Mouse (Mus musculus) ovary, postnatal 14 days (tissue): ENCODE results near the gene Gnb1l.
A peak's percentile ranks its signal among the peaks of the same experiment; 100 is the strongest.
"Not testable (repeated sequence)": the region's sequence is repeated elsewhere in the genome, so short reads cannot be mapped to it uniquely, and the experiment has no call there.

Source experiments
- DNase-seq: peaks from one replicate; pipeline ENCODE4 v3.0.0; 2022; ENCODE audit warnings: low spot score

The Gnb1l gene

DNA sequence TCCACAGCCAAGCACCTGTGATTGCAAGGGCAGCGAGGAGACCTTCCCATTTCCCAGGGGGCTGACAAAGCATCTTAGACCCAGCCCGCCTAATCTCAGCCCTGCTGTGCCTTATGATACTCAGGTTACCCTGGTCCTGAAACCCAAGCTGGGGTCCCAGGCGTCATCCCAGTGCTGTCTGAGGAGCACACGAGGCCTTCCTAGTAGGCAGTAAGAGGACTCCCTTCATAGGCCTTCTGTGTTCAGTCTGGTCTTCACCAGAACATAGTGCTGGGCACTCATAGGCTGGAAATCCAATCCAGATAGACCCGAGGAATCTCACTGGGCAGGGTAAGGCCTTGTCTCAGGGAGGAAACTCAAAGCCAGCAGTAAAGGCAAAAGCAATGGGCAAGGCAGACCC lies 14.7 kb upstream of the Gnb1l start:
- no peak for DNase-seq

DNA sequence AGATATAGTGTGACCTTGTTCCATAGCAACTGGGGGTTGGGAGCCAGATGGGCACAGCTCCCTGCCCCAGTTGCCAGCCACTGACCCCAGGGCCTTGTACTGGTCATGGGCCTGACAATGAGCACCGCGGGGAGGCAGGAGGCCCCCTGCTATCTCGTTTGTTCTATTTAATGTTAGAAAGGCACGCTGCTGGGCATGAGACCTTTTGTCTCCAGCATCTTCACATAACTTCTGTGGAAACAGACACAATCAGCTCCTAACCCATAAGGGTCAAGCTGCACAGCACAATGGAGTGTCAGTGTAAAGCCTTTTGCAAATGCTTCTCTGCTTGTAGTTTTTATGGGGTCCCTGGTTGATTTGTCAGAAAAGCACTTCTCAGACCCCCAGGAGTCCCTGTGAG lies 14.1 kb upstream of the Gnb1l start:
- DNase-seq, result no peak

DNA sequence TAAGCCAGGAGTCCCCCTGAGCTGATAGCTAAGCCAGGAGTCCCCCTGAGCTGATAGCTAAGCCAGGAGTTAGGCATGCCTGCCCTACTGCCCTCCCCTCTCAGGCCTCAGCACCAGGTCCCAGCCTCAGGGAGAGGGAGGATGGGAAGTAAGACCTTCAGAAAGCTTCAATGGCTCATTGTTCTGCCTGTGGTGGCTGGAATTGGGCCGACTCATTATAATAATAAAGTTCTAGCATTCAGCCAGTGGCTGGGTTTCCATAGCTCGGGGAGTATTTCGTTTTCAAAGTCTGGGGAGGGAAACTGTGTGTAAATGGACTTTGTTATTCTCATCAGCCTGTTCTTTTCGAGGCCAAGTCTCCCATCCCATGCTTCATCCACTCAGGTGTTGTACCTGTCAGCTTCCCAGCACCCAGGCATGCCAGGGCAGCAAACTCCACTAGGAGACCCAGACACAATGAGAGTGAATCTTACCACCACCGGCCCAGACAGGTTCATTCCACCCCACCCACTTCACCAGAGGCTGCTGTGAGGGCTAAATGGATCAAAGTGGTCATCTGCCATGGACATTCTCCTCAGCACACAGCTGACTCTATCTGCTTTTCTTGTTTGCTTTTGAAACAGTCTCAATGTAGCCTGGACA lies 13.6 kb upstream of the Gnb1l start:
- no peak for DNase-seq

DNA sequence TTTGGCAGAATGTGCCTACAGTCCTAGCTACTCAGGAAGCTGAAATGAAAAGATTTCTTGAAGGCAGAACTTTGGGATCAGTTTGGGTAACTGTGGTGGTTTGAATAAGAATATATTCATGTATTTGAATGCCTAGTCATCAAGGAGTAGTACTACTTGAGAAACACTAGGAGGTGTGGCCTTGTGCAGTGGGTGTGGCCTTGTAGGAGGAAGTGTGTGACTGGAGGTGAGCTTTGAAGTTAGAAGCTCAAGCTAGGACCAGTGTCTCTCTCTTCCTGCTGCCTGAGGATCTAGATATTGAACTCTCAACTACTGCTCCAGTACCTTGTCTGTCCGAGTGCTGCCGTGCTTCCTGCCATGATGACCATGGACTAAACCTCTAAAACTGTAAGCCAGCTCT lies 12.4 kb upstream of the Gnb1l start:
- no peak for DNase-seq

DNA sequence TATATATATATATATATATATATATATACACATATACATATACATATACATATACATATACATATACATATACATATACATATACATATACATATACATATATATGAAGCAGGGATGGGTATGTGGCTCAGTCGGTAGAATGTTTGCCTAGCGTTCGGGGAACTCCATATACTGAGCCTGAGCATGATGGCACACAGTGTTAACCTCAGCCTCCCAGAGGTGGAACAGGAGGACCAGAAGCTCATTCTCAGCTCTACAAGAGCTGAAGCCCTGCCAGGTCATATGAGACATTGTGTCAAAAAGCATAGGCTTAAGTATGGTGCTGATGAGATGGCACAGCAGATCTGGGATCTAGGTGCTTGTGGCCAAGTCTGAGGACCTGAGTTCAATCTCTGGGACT lies 8.2 kb upstream of the Gnb1l start:
- no peak for DNase-seq

DNA sequence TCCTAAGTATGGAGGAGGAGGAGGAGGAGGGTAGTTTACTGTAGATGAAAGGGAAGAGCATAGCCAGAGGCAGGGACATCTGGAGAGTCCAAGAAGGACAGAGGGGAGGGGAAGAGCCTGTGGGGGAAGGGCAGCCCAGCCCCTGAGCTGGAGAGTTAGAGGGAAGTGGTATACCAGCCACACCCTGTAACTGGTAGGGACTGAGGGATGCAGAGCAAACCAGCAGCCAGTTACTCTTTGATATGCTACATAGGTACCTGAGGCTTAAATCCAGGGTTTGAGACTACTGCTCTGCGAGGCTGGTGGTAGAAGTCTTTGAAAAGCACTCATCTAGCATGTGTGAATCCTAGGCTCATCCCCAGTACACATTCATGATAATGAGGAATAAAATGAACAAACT lies 7.6 kb upstream of the Gnb1l start:
- DNase-seq, result no peak

DNA sequence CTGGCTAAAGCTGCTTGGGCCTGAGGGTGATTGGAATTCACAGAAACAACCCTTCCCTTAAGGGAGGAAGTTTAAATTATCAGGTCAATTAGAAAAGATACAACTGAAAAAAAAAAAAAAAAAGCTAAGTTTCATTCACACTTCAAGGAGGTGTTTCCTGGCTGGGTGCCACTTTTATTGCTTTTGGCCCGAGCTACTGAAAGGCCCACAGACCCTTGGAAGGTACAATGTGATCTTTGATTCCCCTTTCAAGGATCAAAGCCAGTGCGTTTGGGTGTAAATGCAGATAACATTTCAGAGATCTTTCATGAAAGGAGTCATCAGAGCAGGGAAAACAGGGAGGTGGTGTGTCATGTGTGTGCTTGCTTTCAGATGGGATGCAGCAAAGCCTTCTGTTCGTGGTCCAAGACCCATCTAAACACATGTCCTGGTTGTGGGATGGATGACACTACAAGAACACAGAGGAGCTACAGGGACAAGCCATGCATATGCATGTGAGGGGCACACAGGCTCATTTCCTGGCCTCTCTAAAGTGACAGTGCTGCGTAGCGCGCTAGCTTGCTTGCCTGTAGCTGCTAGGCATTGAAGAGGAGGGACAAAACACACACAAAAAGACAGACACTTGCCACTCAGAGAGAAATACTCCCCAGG lies 523 bp upstream of the Gnb1l start:
- peak; percentile 8 for DNase-seq

DNA sequence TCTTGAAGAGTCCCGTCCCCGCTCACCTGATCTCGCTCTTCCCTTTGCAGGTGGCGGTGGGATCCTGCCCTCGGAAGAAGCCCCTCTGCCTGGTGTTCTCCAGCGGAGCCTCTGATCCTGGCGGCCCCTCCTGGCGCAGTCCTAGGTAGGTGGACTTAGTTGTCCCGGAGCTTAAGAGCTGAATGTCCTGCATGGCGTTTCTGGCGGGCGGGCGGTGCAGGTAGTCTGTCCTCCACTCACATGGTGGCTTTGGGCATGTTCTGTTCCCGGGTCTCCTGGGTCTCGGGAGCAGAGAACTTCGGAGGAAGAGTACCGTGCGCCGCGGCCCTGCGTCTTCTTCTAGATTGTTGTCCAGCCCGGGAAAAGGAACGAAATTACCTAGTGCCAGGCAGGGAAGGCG lies 483 bp downstream of the Gnb1l start:
- no peak for DNase-seq

DNA sequence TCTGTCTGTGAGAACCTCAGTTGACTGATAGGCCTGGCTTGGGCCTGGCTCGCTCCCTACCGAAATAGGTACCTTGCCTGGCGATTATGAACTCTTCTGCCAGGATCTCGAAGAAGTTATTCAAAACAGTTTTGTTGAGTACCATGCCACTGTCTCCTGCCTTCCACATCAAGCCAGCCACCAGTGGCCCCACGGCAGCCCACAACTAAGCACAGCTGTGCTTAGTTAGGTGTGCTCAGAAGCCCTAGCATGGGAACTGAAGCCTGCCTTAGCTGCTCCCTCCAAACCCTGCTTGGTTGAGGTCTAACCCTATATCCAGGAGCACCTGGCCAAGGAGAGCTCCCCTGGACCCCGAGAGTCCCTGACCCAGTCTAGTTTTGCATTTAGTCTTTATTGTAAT lies 3.0 kb downstream of the Gnb1l start:
- no peak for DNase-seq

DNA sequence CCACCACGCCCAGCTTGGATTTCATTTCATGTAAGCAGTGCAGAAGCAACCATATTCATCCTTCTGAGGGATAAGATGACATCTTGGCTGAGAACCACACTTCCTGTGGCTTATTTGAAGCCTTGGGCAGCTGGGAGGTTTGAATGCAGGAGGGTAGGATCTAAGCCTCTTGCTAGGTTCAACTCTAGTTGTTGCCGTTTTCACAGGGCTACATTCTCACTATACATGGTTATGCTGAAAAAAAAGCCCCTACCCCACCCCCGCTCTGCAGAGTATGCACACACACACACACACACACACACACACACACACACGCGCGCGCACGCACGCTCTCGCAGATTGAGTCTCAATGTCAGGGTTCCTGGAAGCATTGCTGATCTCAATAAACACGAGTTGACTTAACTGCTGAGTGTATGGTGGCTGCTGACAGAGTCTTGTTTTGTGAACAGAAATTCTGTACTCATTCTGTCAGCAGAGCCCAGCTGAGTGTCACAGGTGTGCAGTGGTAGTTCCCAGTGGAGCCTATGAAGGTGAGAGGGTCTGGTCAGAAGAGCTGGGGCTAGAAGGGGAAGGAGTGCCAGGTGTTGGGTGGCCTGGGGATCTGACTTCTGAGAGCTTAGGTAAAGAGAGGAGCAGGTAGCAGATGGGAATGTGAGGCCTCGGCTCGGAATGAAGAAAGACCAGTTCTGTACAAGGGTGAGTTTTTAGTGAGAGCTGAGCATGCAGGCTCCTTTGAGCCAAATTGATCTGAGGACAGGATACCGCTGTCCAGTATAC lies 5.2 kb downstream of the Gnb1l start:
- no peak for DNase-seq

DNA sequence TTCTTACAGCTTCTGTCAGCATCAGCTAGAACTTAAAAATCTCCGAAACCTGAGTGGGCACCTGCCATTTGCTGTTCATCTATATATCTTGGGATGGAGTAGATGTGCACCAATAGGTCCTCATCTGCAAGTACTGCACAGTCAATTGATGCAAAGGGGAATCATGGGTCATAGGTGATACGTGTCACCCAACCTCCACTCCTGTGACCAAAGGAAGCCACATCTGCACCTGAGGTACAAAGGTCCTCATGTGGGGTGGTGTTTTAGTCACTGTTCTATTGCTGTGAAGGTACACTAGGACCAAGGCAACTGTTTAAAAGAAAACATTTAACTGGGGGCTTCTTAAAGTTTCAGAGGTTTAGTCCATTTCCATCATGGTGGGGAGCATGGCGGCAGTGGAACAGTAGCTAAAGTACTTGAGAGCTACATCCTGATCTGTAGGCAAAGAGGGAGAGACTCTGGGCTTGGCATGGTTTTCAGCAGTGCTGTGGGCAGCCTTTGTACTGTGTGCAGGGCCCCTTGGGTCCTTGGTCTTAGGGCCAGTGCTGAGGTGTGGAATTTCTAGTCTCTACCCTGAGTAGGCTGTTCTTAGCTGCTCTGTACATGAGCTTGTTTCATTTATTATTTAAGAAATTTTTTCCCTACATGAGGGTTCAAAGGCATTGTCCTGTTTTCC lies 8.1 kb downstream of the Gnb1l start:
- no peak for DNase-seq

DNA sequence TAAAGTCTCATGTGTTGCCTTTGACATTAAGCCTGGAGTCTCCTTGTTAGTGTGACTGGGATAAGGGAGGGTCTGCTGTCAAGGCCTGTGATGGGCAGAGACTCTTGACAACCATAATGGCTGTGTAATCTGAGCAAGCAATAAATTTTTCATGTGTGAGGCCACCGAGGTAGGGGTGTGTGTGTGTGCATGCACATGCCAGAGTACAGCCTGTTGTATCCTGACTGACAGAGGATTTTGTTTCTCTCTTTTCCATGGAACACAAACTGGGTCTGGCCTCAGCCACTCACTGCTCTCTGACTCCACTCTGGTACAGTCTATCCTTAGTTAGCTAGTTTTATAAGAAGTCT lies 8.7 kb downstream of the Gnb1l start:
- DNase-seq, result no peak

DNA sequence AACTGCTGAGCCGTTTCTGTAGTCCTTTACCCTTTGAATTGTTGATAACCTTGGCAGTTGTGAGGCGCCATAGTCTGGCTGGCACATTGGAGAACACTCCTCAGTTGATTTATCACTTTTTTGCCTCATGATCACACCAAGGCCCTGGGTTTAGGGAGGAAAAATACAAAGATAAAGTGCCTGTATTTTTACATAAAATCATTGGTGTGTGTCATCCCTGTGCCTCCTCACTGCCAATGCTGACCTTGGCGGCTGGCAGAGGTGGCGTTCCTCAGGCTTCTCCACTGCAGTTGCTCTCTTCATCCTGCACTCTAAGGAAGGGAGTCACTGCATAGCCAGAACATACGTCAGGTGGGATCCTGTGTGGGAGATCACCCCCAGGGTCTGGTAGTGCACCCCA lies 13.2 kb downstream of the Gnb1l start:
- DNase-seq, result no peak

DNA sequence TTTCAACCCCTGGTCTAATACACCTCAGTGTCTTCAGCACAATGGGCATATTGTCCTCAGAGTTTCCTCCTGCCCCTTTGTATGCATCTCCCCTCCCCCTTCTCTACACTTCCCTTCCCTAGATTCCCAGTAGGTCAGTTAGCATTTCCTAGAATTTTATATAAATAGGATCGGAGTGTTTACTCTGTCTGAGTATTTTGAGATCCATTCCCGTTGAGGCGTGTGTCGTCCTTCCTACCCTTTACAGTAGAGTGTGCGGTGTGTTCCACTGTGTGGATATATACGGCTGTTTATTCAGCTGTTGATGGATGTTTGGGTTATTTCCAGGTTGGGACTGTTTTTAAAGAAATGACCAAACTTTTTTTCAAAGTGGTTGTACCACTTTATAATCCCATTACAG lies 15.0 kb downstream of the Gnb1l start:
- DNase-seq, result no peak

DNA sequence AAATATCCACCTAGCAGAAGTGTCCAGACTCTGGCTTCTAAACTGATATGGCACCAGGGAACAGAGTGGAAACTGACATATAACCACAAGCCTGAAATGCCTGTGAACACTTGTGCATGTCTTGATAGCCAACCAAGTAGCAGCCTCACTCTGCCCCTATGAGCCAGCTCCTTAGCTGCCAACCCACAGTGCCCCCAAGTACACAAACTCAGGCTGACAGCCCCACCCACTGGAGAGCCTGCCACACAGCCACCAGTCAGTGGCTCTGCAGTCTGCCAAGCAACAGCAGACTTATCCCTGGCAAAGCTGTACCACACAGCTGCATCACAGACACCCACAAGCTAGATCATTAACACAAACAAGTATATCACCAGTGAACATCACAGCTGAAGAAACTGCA lies 19.6 kb downstream of the Gnb1l start:
- no peak for DNase-seq

DNA sequence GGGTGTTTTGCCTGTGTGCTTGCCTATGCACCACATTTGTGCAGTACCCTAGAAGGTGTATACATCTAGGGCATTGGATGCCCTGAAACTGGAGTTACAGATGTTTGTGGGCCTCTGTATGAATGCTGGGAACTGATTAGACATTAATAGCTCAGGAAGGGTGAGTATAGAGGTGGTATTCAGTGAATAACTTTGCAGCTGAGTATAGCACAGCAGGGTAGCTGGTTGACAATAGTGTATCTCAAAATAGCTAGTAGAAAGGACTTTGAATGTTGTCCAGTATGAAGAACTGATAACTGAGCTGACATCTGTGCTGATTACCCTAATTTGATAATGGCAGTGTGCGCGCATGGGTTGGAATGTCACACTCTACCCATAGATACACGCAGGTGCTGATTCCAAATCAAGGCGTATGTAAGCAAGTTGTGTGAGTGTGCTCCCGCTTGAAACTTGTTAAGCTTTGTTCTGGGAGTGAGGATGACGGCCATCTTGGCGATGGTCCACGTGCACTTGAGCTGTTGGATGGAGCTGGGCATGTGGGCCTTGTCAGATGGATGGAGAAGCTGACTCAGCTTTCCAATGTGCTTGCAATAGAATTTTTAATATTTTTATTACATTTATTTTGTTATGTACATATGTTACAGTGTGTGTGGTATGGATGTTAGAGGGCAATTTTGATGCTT lies 25.2 kb downstream of the Gnb1l start:
- DNase-seq, result no peak

DNA sequence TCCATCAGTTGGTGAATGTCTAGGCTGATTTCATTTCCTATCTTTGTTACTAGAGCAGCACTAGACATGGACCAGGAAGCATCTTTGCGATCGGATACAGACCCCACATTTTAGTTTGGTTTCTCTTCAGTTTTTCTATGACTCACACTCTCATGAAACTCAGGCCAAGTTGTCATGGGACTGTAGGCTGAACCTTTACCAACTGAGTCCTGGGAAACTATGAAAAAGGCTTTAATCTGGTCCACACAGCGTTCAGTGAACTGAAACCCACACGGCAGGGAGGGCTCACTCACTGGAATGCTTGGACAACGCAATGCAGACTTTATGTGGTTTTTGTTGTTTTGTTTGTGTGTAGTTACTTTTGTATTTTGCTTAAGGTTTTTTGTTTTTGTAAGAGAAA lies 30.1 kb downstream of the Gnb1l start:
- no peak for DNase-seq

DNA sequence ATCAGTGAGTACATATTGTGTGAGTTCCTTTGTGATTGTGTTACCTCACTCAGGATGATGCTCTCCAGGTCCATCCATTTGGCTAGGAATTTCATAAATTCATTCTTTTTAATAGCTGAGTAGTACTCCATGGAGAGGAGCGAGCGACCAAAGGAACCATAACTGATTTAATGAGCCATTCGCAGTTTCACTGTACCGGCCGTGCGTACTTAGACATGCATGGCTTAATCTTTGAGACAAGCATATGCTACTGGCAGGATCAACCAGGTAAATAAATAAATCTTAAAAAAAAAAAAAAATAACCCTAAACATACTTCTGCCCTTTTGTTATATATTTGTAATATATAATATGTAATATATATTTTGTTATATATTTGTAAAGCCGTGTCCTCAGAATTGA lies 34.5 kb downstream of the Gnb1l start:
- DNase-seq, result not testable (repeated sequence)

DNA sequence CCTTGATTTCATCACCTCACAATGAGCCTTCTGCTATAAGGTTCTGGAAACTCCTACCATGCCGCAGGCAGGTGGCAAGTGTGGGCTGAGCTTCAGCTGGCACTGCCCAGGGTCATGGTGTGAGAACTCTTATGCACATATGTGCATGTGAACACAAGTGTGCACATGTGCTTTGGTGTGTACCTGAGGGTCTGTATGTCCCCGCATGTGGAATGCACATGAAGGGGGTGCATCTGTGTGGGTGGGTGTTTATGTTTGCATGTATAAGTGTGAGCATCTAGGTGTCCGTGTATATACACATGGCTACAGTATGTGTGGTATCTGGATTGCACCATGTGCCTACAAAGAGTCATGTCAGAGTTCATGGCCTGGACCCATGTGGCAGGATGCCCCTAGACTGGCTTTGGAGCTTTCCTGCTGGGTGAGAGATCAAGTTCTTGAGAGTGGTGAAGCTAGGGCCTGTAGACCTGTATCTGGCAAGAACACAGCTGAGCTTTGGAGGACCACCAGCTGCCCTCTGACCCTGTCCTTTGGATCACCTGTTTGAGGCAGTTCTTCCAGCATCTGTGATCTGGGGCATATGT lies 39.0 kb downstream of the Gnb1l start:
- no peak for DNase-seq

DNA sequence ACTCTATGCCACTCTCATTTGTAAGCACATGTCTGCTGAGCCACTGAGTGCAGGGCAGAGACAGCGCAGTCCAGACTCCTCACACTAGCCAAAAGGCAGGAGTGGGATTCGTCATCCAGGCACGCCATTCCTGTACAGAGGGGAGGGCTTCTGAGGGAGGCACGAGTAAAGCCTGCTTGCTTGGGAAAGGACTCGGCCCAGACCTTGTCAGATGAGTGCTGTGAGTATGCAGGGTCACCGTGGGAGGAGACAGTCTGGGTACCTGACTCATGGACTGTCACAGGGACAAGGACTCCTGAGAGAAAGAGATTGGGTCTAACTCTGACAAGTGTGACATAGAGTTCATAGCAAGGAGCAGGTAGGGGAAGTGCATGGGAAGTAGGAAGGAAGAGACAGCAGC lies 40.8 kb downstream of the Gnb1l start:
- no peak for DNase-seq

DNA sequence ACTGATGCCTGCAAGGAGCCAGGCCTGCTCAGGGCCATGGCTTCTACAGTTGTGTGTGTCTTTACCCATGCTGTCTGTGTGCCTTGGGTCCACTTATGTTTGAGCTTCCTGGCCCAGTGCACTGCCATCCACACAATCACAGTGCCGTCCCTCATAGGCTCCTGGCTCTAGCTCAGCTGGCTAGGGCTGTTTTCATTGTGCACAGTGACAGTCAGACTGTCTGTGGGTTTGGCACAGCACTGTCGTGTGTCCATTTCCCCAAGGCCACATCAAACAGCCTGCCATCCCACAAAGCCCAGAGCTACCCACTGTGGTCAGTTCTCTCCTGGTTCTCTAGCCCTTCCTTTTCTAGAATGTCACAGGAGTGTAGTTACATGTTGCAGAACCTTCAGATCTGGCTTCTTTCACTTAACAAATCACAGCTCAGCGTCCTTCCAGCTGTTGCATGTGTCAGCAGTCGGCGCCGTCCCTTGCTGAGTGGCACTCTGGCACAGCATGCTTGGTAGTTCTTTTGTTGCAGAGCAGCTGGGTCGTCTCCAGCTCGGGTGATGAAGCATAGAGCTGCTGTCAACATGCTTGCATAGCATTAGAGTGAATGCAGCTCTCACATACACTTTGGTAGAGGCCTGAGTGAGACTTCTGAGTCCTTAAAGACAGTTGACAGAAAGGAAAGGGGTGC lies 44.8 kb downstream of the Gnb1l start:
- DNase-seq, result no peak

DNA sequence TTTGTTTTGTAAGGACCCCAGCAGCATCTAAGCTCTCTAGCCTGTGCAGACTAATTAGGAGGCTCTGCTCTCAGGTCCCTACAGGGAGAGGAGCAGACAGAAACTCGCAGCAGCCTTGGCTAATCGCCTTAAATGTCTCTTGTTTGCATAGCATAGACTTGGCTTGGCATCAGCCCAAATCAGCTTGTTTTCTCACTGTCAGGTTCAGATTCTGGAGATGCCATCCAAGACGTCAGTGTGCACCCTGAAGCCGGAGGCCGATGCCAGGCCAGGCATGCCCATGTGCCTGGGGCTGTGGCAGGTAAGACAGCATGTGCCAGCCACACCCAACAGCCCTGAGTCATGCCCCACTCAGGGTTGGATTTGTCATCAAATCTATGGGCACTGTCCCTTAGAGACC lies 49.4 kb downstream of the Gnb1l start:
- no peak for DNase-seq
